Mouse (Mus musculus) hindbrain, postnatal 0 days (tissue): ENCODE data around the gene Cp. TPM values are rescaled to one million over a fixed set of nuclear protein-coding genes. Genes with fewer than 3 reads are reported as not detected.
A peak's percentile ranks its signal among the peaks of the same experiment; 100 is the strongest.

Experiments used
- ATAC-seq: fragments of 200-750 bp; cut with Nextera tagmentation; 2 replicates; pipeline ENCODE4 v1.8.0; 2017; ENCODE audit warnings: mild to moderate bottlenecking, moderate TSS enrichment, moderate library complexity
- DNase-seq: peaks from one replicate; pipeline ENCODE4 v3.0.0-alpha.2; 2015; ENCODE audit warnings: low spot score
- H3K27ac ChIP-seq: fragments of 300-500 bp; sonication (generic); 2 replicates; pipeline ENCODE4 v1.5.1; 2014; ENCODE audit warnings: mild to moderate bottlenecking
- H3K27me3 ChIP-seq: fragments of 300-500 bp; sonication (generic); 2 replicates; pipeline ENCODE4 v1.6.1; 2014; ENCODE audit warnings: low read length, mixed read lengths; ENCODE audit not compliant: insufficient read depth
- H3K36me3 ChIP-seq: fragments of 300-500 bp; sonication (generic); 2 replicates; pipeline ENCODE4 v1.6.1; 2014; ENCODE audit warnings: low read length, mixed read lengths; ENCODE audit not compliant: insufficient read depth
- H3K4me1 ChIP-seq: fragments of 300-500 bp; sonication (generic); 2 replicates; pipeline ENCODE4 v1.6.1; 2014; ENCODE audit warnings: antibody characterized with exemption, low read length, mixed read lengths; ENCODE audit not compliant: insufficient read depth
- H3K4me2 ChIP-seq: fragments of 300-500 bp; sonication (generic); 2 replicates; pipeline ENCODE4 v1.6.1; 2014; ENCODE audit warnings: low read depth, mild to moderate bottlenecking, low read length, moderate library complexity, mixed read lengths
- H3K4me3 ChIP-seq: fragments of 300-500 bp; sonication (generic); 2 replicates; pipeline ENCODE4 v1.5.1; 2014; ENCODE audit warnings: low read length
- H3K9ac ChIP-seq: fragments of 300-500 bp; sonication (generic); replicated peaks from 2 replicates; pipeline ENCODE4 v1.6.1; 2014; ENCODE audit warnings: mild to moderate bottlenecking, low read length, moderate library complexity, mixed read lengths
- H3K9me3 ChIP-seq: fragments of 300-500 bp; sonication (generic); 2 replicates; pipeline ENCODE4 v1.6.1; 2016; ENCODE audit warnings: low read length, mixed read lengths
- CTCF ChIP-seq: IDR thresholded peaks from 2 replicates; pipeline ENCODE4 v1.5.1; 2016; ENCODE audit warnings: antibody characterized with exemption, control low read depth, low read depth
- WGBS: fragments of 180-500 bp; shearing (Covaris S2); extraction: QIAGEN DNeasy Blood & Tissue Kit; methylation state at CpG from one replicate; pipeline ENCODE4 v1.1.7; 2014; 5-methylcytosine and 5-hydroxymethylcytosine counted together
- polyA plus RNA-seq: library from polyadenylated mRNA; unstranded; fragments of >200 nt; fragmentation: Nextera tagmentation; extraction: Ambion mirVana; gene quantifications from 2 replicates; pipeline ENCODE4 v1.2.1, GENCODE M21; 2015
- total RNA-seq: library from RNA; depleted of rRNA; stranded (reverse); fragments of >200 nt; gene quantifications from 2 replicates; pipeline ENCODE4 v1.2.3, GENCODE M21; 2014; rRNA removed

Cp gene
- total and polyA plus RNA-seq, 2 experiments from 2014 or later: 18.7 to 19.1 TPM

DNA sequence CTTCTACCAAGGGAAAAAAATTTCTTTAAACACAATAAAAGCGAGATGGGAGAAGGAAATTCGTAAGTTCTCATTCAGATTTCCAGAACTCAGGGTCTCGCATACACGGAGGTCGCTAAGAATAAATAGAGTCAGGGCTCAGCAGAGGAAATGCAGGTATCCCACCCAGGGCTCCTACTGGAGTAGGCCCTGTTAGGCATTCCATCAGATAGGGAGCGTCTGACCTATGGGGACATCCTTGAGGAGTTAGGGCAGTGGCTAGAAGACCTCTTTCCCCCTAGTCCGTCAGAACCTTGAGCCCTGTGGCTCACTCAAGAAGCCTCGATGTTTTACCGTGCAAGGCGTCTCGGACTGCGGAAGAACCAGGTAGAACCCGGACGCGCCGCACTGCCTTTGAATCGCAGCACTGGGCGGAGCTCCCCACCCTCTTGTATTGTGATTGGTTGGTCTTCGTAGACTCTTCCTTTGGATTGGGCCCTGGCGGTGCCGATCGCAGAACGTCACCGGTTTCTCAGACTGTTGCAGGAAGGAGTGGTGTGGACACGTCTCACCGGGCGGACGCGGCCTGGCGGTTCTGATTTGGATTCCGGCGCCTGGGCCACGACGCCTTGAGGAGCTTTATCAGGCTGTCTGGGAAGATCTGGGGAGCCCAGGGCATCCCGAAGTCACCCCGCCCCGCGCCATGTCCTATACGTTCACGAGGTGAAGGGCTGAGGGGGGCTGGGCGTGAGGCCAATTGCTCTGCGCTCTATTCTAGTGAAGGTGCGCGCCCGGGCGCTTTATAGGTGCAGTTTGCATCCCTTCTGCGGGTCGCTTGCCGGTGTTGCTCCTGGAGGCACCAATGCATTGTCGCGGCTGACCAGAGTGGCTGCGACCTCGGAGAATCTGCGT is 100.7 kb downstream of the Cp start, which contains the start of gene Hltf:
Hltf (plus strand) TSS at position 506 of the 891 bp plus-strand sequence.
- WGBS: under 1% methylated on average over 53 of the region's 54 CpGs
- Histone ChIP-seq H3K4me2 (peak within 1 kb of the TSS; percentile 69), H3K27me3 (no peaks in the 10 kb centered on the region), H3K9ac (peak within 1 kb of the TSS; percentile 71), H3K36me3 (no peaks in the 10 kb centered on the region), H3K4me3 (peak within 1 kb of the TSS; percentile 88), H3K4me1 (no peaks in the 10 kb centered on the region), H3K9me3 (no peaks in the 10 kb centered on the region), H3K27ac (peak within 1 kb of the TSS; percentile 84; the same call in 1 of the 2 replicates)
- DNase-seq: peak; percentile 96
- ATAC-seq: peak; percentile 100
- no peak for TF ChIP-seq CTCF

DNA sequence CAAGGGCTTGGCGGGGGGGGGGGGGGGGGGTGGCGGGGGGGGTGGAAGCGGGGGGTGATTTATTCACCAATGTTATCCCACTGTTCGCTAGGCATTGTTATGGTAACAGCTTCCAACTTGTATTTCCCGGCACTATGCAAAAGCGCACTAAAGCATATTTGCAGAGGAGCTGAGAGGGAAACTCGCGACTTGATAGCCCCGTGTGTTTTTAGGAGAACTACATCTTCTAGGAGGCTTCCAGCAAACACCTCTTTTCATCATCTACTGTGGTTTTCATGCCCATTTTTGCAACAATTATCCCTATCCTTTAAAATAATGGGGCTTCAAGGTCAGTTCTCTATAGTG is 101.3 kb downstream of the Cp start:
- peak overlapping the region; percentile 84; the same call in 1 of the 2 replicates for H3K27ac ChIP-seq
- H3K9ac ChIP-seq: peak overlapping the region; percentile 71; the same call in 1 of the 2 replicates
- WGBS: under 1% methylated on average over 8 of the region's 9 CpGs
- no peaks in the 10 kb centered on the region for H3K27me3 ChIP-seq
- H3K4me1 ChIP-seq: no peaks in the 10 kb centered on the region
- H3K4me2 ChIP-seq: peak overlapping the region; percentile 69
- peak overlapping the region; percentile 88 for H3K4me3 ChIP-seq
- no peak for ATAC-seq
- peak; percentile 56 for DNase-seq
- TF ChIP-seq CTCF: no peak
- no peaks in the 10 kb centered on the region for H3K9me3 ChIP-seq
- no peaks in the 10 kb centered on the region for H3K36me3 ChIP-seq

Other genes starting within 250 kb of the Cp start
- 15.6 and 17.8 TPM in 2 replicates for gene Hps3, start 78.3 kb downstream of the Cp start, total RNA-seq
- 10.8 and 11.2 TPM in 2 replicates for gene Hps3, start 78.3 kb downstream of the Cp start, polyA plus RNA-seq
- gene Hltf, start 100.8 kb downstream of the Cp start, total RNA-seq: 4.3 and 6.3 TPM in 2 replicates
- 7.4 and 9.1 TPM in 2 replicates for gene Hltf, start 100.8 kb downstream of the Cp start, polyA plus RNA-seq
- 39.9 and 41.0 TPM in 2 replicates for gene Gyg, start 198.3 kb downstream of the Cp start, total RNA-seq
- 84.9 and 87.7 TPM in 2 replicates for gene Gyg, start 198.3 kb downstream of the Cp start, polyA plus RNA-seq